Mouse (Mus musculus) CD4-positive naive resting alpha-beta T cell, adult 76 days (primary cell): ENCODE results near the gene Mtmr12. TPM values are rescaled to one million over a fixed set of nuclear protein-coding genes. Genes with fewer than 3 reads are reported as not detected.

Source experiments
- total RNA-seq: library from RNA; stranded (reverse); gene quantifications from one replicate; pipeline ENCODE4 v1.2.4, GENCODE M21; 2023

Mtmr12 gene
- total RNA-seq, result 82.1 TPM

GRCm38 (mm10) chr15:12204319-12205159 lies at the start of gene Mtmr12:
Gene Mtmr12, plus strand, starts transcription at chr15:12205028.

GRCm38 (mm10) chr15:12321091-12321787 lies 116.4 kb downstream of the Mtmr12 start, which contains the start of gene Golph3:
Gene Golph3, plus strand, starts transcription at chr15:12321450.

DNA sequence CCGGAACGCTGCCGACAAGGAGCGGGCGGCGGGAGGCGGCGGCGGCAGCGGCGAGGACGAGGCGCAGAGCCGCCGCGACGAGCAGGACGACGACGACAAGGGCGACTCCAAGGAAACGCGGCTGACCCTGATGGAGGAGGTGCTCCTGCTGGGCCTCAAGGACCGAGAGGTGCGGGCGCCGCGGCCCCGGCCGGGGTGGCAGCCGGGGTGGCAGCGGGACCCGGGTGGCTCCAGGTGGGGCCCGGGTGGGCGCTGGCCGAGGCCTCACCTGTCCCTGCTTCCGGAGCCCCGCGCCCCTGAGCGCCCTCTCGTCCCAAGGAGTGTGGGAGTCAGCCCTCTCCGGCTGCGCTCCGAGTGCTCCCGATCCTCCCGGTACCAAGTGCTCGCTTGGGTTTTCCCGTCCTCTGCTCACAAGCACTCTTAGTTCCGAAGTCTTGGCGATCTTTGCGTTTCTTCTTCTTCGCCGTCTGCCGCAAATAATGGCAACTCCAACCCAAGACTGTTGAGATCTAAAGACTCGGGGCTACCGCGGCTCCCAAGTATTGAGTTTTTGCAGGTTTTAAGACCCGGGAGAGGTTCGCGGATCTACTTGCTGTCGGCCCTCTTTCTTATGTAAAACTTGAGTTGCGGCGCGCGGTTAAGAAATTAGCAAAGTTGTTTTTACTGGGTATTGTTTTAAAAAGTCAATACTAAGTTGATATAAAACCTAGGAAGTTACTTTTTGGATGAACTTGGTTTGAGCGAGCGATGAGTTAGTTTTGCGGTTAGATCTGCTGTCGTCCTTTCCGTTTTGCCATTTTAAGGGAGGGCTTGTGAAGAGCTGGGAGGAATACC lies 117.2 kb downstream of the Mtmr12 start, which contains the start of gene 1810049J17Rik:
Gene 1810049J17Rik, minus strand, starts transcription at position 112 of the 834 bp plus-strand sequence.

Other genes with a start within 250 kb of the Mtmr12 start
- 329 TPM for gene Sub1, start 208.0 kb upstream of the Mtmr12 start, total RNA-seq
- 129 TPM for gene Zfr, start 87.2 kb upstream of the Mtmr12 start, total RNA-seq
- gene Golph3, start 116.4 kb downstream of the Mtmr12 start, total RNA-seq, result 173 TPM
- 2.4 TPM for gene 1810049J17Rik, start 116.9 kb downstream of the Mtmr12 start, total RNA-seq